Mouse (Mus musculus): ENCODE results near the gene Pdf.

Gene Pdf

DNA sequence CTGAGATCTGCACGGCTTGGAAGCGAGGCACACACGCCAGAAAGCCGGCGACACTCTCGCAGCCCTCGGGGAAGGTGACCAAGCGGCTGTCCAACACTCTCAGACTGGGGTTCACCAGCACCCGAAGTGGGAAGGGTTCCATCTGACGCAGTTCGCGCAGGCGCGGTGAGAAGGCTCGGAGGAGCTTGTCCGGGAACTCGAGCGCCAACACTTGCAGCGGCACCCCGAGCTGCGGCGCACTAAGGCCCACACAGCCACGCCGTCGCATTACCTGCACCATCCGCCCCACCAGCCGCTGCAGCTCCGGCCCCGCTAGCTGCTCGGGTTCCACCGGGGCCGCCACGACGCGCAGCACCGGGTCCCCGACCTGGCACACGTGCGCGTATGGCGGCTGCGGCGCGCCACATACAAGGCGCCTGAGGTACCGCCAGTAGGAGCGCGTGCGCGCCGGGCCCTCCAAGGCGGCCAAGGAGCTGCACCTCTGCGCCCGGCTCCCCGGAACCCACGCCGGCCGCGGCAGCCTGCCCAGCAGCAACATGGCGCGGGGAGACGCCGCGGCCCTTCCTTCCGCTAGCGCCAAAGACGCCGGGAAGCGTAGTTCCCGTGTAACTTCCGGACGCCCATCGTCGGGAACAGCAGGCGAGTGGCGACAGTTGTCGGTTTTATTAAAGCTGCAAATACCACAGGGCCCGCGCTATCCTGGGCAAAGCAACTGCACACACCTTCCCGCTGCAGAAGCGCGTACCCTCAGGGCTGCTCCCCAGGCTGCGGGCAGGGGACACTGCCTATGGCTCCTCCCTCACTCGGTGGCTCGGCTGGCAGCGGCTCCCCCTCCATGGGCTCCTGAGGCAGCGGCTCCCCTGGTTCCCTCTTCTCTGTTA is at the start of gene Pdf:
Pdf (minus strand) TSS at position 554 of the 881 bp plus-strand sequence.
- peak; percentile 42 to 66 for DNase-seq (ENCODE audit: low spot score in 2 of 2)

GRCm38 (mm10) chr8:107096366-107097036 is 48.1 kb upstream of the Pdf start, which contains the start of gene Terf2:
Gene Terf2 (minus strand): TSS chr8:107096547.
- peak; percentile 75 to 84 for DNase-seq (ENCODE audit: low spot score in 2 of 2)

DNA sequence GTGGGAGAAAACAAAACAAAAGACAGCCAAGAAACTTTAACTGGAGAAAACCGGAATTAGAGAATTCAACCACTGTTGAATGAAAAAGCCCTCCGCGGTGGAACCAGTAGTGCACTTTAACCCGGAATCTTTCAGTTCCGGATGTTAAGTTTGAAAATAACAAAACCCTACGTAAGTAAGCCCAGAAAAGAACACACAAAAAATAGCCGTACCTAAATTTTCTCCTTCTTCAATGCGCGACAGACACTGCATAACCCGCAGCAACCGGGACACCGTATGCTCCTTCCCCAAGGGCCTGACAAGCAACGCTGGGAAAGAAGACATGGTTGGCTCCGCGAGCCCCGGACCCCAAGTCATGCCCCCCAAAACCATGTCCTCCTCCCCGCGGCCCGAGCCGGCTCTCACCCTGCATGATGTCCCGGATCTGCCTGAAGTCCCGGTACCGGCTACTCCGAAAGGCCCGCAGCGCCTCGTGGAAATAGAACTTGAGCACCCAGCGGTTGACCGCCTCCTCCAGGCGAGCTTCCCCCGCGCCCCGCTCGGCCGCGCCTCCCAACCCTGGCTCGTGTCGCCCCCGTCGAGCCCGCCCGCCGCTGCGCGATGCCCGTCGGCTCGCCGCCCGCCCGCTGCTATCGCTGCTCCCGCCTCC is 47.4 kb upstream of the Pdf start:
- no peak for DNase-seq (ENCODE audit: low spot score in 2 of 2)

GRCm38 (mm10) chr8:107090531-107090930 is 42.1 kb upstream of the Pdf start:
- DNase-seq (ENCODE audit: low spot score in 2 of 2), result no peak

DNA sequence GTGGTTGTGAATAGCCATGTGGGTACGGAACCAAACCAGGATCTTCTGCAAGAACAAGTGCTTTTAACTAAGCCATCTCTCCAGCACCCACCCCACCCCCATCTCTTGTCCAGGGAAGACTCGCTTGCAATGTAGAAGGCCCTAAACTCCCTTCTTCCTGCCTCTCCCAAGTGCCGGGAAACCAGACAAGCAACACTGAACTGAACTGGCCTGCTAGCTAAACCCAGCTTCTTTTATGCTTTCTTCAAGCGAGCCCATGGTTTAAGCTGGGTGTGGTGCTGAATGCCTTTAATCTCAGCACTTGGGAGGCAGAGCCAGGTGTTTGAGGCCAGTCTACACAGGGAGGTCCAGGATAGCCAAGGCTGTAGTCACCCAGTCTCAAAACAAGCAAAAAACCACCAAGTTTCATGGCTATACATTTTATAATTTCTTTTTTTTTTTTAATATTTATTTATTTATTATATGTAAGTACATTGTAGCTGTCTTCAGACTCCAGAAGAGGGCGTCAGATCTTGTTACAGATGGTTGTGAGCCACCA is 40.2 kb upstream of the Pdf start:
- DNase-seq (ENCODE audit: low spot score in 2 of 2), result no peak

GRCm38 (mm10) chr8:107086018-107086417 is 37.6 kb upstream of the Pdf start:
- no peak for DNase-seq (ENCODE audit: low spot score in 2 of 2)

DNA sequence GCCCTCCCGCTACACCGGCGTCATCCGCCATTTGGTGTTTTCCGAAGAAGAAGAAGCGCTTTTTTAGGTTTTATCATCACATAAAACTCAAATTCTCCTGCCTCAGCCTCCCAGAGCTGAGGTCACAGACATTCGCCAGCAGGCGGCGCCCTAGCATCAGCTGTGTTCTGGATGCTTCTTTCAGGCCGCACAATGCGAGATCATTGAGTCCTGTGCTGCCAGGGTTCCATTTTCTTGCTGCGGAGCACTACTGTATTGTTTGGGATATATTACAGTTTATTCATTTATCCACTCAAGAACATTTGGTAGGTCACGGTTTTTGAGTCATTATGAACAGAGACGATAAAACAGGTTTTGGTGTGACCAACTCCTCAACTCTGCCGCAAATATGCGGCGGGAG is 36.9 kb upstream of the Pdf start:
- no peak for DNase-seq (ENCODE audit: low spot score in 2 of 2)

DNA sequence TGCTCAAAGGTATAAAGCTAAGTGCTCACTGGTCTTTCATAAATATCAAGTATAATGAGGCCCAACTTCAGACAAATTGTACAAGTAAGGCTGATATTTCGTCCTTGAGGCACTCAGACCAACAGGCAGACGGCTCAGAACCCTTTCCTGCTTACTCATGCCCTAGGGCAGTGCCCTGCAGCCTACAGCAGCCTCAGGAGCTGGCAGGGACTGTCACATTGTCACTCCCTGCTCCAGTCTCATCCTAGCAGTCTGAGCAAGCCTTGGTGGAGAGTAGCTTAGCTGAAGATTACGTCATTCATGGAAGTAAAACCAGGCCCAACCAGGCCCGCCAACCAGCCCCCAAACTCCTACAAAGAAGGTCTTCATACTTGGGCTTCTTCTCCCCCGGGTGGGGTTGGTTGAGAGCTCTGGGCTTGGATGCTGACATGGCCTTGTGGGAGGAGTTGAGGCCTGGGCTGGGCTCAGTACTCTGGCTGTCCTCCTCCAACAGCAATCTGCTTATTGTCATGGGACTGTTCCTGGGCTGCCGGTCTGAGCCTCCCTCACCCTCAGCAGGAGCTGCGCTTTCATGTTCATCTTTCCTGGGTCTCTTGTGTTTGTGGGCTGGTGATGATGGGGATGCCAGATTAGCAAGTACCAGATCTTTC is 27.9 kb upstream of the Pdf start:
- DNase-seq (ENCODE audit: low spot score in 2 of 2), result no peak

DNA sequence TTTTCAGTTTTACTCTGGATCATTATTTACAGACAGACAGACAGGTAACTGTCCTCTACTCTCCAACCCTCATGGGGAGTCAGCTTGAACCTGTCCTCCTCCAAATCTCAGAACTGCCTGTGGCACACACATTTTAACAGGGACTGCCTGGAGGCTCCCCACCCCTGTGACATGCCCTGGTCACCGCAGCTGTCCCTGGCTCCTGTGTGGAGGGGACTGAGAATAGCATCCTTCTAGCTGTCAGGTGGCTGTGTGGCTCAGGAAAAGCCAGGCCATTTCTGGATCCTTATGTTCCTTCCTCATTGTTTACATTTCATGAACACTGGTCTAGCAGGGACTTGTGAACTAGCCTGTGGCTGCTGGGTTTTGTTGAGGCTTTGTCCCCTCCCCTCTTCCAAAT is 25.7 kb upstream of the Pdf start:
- DNase-seq (ENCODE audit: low spot score in 2 of 2), result no peak

DNA sequence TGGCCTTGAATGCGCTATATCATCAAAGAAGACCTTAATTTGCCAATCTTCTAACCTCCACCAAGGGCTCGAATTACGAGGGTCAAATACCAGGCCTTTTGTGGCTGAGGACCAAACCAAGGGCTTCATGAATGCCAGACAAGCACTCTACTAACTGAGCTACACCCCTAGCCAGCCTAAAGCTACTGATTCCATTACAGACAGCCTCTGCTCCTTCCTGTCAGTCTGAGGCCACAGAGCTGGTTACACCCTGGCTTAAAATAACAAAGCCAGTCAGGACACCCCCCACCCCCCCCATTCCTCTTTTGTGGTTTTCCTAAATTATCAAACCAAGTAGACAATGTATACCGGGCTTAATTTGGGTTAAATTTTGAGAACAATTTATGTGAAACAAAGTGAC is 25.3 kb upstream of the Pdf start:
- no peak for DNase-seq (ENCODE audit: low spot score in 2 of 2)

DNA sequence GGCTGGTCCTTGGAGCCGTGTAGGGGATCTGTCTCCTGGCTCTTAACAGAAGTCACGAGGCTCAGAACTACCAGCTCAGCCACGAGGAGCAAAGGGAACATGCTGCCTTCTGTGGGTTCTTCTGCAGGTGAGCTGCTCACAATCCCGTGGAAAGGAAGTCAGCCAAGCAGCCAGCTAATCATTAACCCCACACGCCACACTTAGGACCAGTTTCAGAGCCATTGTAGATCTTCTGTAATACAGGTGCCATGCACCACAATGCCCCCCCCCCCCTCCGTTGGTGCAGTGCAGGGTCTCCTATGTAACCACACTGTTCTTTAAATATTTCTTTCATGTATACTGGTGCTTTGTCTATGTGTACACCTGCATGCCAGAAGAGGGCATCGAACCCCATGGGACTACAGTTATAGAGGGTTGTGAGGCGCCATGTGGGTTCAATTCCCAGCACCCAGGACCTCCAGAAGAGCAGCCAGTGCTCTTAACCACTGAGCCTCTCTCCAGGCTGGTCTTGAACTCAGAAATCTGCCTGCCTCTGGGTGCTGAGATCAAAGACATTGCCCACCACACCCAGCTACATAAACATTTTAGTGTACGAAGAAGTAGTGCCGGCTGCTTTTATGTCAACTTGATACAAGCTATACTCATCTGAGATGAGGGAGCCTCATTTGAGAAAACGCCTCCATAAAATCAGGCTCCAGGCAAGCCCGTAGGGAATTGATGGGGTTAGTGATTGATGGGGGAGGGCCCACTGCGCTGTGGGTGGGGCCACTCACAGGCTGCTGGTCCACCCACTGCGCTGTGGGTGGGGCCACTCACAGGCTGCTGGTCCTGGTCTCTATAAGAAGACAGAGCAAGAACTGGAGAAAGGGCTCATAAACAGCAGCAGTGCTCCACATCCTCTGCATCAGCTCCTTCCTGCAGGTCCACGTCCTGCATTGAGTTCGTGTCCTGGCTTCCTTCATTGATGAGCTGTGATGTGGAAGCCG is 17.4 kb upstream of the Pdf start, which contains the start of gene Tmed6:
Tmed6 (minus strand) TSS at position 134 of the 986 bp plus-strand sequence.
- DNase-seq (ENCODE audit: low spot score in 2 of 2), result peak in 1 of 2 experiments; percentile 18

DNA sequence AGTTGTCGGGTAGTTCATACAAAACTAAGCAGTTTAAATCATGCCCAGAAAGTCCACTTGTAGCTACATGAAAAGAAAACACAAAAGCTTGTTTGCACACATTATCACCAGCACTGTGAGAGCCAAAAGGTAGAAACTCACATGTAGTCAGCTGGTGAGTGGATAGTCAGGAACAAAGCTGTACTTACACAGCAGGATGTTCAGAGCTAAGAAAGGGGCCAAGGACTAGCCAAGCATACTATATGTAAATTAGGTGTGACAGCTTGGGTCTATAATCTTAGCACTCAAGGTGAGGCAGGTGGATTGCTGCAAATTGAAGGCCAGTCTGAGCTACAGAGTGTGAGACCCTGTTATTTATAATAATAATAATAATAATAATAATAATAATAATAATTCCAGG is 14.2 kb upstream of the Pdf start:
- DNase-seq (ENCODE audit: low spot score in 2 of 2), result no peak

- DNase-seq (ENCODE audit: low spot score in 2 of 2), result no peak
Observed at GRCm38 (mm10) chr8:107056973-107057369, 8.6 kb upstream of the Pdf start.

DNA sequence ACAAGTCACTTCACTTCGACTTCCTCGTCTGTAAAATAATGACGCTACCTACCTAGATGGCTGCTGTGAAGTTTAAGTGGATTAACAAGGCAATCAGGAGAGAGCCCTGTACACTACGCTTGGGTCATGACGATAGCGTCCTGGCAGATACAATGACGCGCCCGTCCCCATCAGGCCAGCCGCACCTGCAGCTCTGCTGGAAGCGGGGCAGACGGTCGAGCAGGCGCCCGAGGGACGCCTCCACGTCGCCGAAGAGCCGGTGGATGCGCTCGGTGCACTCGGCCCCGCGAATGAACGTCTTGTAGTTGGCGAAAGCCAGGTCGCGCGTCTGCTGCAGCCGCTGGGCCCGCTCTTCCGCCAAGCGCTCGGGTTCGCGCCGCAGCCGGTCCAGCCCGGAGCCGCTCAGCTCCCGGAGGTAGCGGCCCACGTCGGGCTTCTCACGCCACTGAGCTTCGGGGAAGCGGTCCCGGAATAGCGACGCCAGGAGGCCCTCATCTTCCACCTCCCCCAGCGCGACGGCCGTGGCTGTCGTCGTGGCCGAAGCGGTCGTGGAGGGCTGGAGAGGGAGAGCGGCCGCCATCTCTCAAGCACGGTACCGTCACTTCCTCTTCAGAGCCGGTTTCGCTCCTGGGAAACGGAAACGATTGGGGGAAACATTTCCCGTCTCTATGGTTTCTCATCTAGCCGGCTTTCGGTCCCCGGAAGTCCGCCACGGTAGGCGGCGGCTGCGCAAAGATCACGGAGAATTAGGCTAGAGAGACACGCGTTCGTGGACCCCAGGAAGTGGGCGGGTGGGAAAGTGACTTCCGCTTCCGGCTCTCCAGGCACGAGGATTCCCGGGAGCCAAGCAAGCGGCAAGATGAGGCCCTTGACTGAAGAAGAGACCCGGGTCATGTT is 7.9 kb upstream of the Pdf start, which contains the start of the genes Cog8 and Nip7:
Cog8 (minus strand) TSS at position 614 of the 897 bp plus-strand sequence.
Nip7 (plus strand) TSS at position 802 of the 897 bp plus-strand sequence.
- DNase-seq (ENCODE audit: low spot score in 2 of 2), result peak; percentile 81 to 90

- DNase-seq (ENCODE audit: low spot score in 2 of 2), result no peak
Observed at GRCm38 (mm10) chr8:107052046-107052445, 3.6 kb upstream of the Pdf start.

DNA sequence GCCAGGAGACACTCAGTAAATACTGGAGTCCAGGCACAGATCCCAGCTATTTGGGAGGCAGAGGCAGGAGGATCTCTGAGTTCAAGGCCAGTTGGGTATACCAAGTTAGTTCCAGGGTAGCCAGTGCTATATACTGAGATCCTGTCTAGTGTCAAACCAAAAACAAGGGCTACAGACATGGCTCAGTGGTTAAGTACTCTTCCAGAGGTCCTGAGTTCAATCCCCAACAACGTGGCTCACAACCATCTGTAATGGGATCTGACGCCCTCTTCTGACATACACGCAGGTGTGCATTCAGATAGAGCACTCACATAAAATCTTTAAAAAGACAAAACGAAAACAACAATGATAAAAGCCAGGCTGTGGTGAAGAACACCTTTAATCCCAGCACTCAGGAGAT is 1.1 kb upstream of the Pdf start:
- DNase-seq (ENCODE audit: low spot score in 2 of 2), result no peak

DNA sequence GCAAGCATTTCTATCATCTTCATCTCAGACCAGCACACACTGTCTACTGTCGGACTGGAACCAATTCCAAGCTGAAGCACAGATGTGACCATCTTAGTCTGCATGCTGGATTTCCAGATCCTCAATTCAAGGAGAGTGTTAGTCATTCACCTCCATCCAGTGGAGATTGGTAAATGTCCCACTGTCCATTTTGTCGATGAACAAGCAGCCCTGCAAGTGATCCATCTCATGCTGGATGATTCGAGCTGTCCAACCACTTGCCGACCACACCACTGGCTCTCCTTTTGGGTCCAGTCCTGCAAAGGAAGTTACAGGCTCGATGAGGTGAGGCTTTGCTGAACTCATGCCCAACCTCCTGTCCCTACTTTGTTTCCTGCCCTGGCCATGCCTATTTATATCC is 1.4 kb downstream of the Pdf start:
- DNase-seq (ENCODE audit: low spot score in 2 of 2), result no peak

DNA sequence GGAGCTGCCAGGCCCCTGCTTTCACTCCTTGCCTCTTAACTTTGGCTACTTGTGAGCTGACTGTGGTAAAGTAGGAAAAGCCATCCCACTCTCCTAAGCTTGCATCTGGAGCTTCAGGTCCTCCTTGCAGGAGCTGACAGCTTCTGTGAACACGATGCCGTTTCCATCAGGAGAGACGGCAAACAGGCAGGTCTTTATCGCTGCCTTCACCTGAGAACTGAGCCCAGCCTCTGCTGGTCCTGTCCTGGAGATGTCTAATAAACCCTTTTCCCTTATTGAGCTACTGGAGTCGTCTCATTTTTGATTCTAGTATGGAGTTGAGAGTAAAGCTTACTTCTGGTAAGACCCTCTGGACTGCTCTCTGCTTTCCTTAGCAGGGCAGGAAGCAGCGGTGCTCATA is 2.9 kb downstream of the Pdf start:
- no peak for DNase-seq (ENCODE audit: low spot score in 2 of 2)

DNA sequence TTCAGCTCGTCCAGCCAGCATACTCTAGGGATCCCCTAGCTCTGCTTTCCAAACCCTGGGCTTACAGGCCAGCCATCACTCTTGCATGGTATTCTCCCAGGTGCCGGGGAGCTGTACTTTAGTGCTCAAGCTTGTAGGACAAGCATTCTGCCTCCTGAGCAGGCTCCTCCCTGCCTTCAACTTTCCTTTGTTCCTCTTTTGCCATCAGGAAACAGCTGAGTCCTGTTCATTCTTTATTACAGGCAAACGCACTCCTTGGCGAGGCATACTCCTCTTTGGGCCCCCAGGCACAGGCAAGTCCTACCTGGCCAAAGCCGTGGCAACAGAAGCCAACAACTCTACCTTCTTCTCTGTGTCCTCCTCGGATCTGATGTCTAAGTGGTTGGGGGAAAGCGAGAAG is 7.8 kb downstream of the Pdf start:
- no peak for DNase-seq (ENCODE audit: low spot score in 2 of 2)

Data from spleen, postnatal 14 days (tissue).